Mouse (Mus musculus) heart, embryonic 13.5 days (tissue): Measurements from ENCODE around the gene Gm29049. TPM values are rescaled to one million over a fixed set of nuclear protein-coding genes. Genes with fewer than 3 reads are reported as not detected.
"Not testable (repeated sequence)": the region's sequence is repeated elsewhere in the genome, so short reads cannot be mapped to it uniquely, and the experiment has no call there.

Source experiments
- ATAC-seq: fragments of 200-750 bp; cut with Nextera tagmentation; 2 replicates; pipeline ENCODE4 v1.8.0; 2017; ENCODE audit warnings: moderate TSS enrichment; ENCODE audit not compliant: insufficient number of reproducible peaks, low FRiP score, low TSS enrichment; ENCODE audit errors: extremely low read depth
- H3K27ac ChIP-seq: fragments of 300-500 bp; sonication (generic); replicated peaks from 2 replicates; pipeline ENCODE4 v1.5.1; 2015; ENCODE audit warnings: moderate library complexity, mild to moderate bottlenecking, inconsistent platforms
- H3K27me3 ChIP-seq: fragments of 300-500 bp; sonication (generic); replicated peaks from 2 replicates; pipeline ENCODE4 v1.6.1; 2015; ENCODE audit warnings: mild to moderate bottlenecking, inconsistent platforms
- H3K36me3 ChIP-seq: fragments of 300-500 bp; sonication (generic); 2 replicates; pipeline ENCODE4 v1.6.1; 2015; ENCODE audit warnings: mild to moderate bottlenecking, inconsistent platforms
- H3K4me1 ChIP-seq: fragments of 300-500 bp; sonication (generic); 2 replicates; pipeline ENCODE4 v1.6.1; 2015; ENCODE audit warnings: inconsistent platforms
- H3K4me2 ChIP-seq: fragments of 300-500 bp; sonication (generic); 2 replicates; pipeline ENCODE4 v1.6.1; 2015; ENCODE audit warnings: inconsistent platforms, mild to moderate bottlenecking, moderate library complexity
- H3K4me3 ChIP-seq: fragments of 300-500 bp; sonication (generic); 2 replicates; pipeline ENCODE4 v1.5.1; 2015; ENCODE audit warnings: moderate library complexity, mild to moderate bottlenecking, inconsistent platforms
- H3K9ac ChIP-seq: fragments of 300-500 bp; sonication (generic); 2 replicates; pipeline ENCODE4 v1.6.1; 2015; ENCODE audit warnings: inconsistent platforms, mild to moderate bottlenecking, moderate library complexity
- H3K9me3 ChIP-seq: fragments of 300-500 bp; sonication (generic); 2 replicates; pipeline ENCODE4 v1.6.1; 2016; ENCODE audit warnings: inconsistent platforms
- WGBS: fragments of 180-500 bp; shearing (Covaris S2); methylation state at CpG from one replicate; pipeline ENCODE4 v1.1.7; 2015; ENCODE audit warnings: mixed read lengths; 5-methylcytosine and 5-hydroxymethylcytosine counted together
- polyA plus RNA-seq: library from polyadenylated mRNA; unstranded; fragments of >200 nt; fragmentation: Nextera tagmentation; extraction: Ambion mirVana; gene quantifications from 2 replicates; pipeline ENCODE4 v1.2.1, GENCODE M21; 2015

Gene Gm29049
- not detected in 2 replicates for polyA plus RNA-seq

DNA sequence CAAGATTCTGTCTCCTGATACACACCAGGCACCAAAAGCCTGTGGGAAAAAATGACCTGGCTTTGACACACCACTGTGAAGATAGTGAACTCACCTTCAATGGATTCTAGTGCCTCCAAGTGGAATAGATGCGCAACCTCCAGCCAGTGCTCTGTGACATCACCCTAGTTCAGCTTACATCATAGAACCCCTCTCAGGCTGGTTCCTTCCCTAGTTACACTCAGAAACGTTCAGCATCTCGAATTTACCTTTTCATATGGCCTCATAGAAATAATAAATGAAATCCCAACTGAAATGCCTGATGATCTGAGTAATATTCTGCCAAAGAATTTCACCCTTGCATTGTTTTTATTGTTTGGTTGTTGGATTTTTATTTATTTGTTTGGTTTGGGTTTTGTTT is at the start of gene Gm29049:
Gm29049 (minus strand) TSS at position 101 of the 400 bp plus-strand sequence.
- not testable (repeated sequence) for H3K4me3 ChIP-seq, ATAC-seq
- 15% methylated on average over 2 of the region's 3 CpGs for WGBS

More for the DNA sequence above, at the start of gene Gm29049:
- H3K4me1 ChIP-seq, H3K9ac ChIP-seq, H3K36me3 ChIP-seq, H3K27me3 ChIP-seq, H3K4me2 ChIP-seq, H3K9me3 ChIP-seq, H3K27ac ChIP-seq: not testable (repeated sequence)

Other genes with a start within 250 kb of the Gm29049 start
- not detected in 2 replicates for gene Gm20825, start 74.3 kb upstream of the Gm29049 start, polyA plus RNA-seq